Mouse (Mus musculus) kidney, adult 2 months (tissue): ENCODE measurements around the gene Olfr480.

Experiments used
- CTCF ChIP-seq: fragments of 200-500 bp; conservative IDR thresholded peaks from 2 replicates; pipeline ENCODE4 v1.5.1; 2011; ENCODE audit warnings: low read depth, mild to moderate bottlenecking, control low read depth, low read length, moderate library complexity, mixed read lengths; ENCODE audit not compliant: insufficient read depth, insufficient read length
- POLR2A ChIP-seq: fragments of 200-500 bp; IDR thresholded peaks from one replicate; pipeline ENCODE4 v1.6.1; 2011; ENCODE audit warnings: low read depth, low read length, control low read depth

- TF ChIP-seq CTCF: no peak
- TF ChIP-seq POLR2A: no peak
Observed at GRCm38 (mm10) chr7:108067246-108067645, at the start of gene Olfr480.
